Mouse (Mus musculus) cerebellum, postnatal 10 days (tissue): Measurements from ENCODE around the gene Galnt7.

Experiments used
- DNase-seq, 2 experiments: peaks; one replicate each; pipeline ENCODE4 v3.0.0; 2021; ENCODE audit warnings: mixed read lengths in 2 of 2

Galnt7 gene

GRCm38 (mm10) chr8:57488312-57488765 lies 164.5 kb downstream of the Galnt7 start:
- peak; percentile 70 to 78 for DNase-seq

DNA sequence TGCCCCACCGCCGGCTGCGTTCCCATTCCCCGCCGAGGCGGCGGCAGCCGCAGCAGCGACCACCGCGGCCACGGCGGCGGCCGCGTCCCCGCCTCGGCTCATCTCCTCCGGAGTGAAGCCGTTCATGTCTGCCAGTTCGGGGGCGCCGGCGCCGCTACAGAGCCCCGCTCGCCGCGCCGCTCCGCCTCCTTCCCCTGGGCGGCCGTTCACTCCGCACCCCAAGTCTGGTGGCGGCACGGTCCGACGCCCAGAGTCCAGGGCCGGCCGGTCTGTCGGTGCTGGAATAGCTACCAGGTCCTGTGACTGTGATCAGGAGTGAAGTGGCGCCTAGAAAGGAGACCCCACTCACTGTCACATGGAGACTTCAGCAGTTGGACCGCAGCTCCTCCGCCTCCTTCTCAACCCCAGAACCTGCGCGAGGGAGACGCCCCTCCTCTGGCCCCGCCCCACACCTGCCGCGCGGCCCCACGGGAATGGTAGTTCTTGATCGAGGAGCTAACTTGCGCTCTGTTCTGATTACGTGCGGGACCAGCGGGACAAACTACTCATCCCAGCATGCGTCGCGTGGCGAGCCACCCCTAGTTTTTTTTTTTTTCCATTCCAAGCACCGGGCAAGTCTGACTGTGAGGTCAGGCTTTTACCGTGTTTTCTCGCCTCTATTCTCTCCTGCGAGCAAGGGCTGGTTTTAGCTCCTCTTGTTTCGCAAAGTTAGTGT lies 165.2 kb downstream of the Galnt7 start, which contains the start of gene Sap30:
Gene Sap30, minus strand, starts transcription at position 420 of the 715 bp plus-strand sequence.
- peak; percentile 100 for DNase-seq

DNA sequence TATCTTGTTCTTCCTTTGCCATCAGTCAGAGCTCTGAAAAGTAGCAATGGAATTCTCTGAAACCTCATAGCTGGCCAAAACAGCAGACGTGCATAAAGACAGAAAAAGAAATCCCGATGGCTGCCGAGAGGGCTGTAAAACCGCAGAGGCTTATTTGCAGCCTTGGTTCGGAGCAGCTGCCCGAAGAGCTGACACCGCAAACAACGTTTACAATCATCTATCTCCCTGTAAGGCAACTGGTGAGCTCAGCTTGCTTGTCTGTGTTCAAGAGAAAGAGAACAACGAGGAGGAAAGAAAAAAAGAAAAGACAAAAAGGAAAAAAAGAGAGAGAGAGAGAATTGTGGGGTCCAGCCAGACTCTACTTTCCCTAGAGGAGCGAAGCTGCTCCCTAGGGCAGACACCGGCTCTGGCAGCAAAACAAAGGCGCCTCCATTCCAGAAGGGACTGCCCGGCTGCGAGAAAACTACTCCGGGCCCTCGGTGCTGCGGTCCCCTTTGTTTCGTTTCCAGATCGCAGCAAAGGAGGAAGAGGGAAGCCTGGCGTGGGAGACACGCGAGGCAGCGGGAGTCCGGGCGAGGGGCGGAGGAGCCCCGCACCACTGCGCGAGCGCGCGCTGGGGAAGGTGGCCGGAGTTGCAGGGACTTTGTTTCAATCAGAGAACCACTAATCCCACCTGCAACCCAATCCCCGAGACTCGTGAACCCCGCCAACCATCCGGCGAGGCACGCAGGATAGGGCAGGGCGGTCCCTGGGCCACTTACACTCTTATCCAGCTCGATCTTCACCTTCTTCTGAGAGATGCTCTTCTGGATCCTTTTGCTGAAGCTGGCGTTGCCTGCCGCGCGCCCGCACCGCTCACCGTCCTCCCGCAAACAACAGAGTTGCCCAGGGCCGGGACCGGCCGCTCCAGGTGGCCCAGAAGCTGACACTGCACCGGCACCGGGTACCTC lies 166.1 kb downstream of the Galnt7 start:
- DNase-seq, result peak; percentile 73 to 75

DNA sequence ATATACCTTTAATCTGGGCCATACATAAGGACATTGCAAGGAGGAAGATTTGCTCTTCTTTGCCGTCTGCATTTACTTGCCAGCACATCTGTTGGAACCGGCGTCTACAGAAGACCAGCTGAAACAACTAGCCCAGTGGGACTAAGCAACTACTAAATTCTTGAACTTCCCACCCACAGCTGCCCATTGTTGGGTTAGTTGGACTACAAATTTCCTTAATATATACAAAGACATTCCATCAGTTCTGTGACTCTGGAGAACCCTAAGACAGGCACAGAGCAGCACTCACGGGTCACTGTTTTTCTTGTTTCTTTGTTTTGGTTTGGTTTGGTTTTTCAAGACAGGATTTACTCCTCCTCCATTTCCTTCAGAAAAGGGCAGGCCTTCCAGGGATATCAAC lies 172.2 kb downstream of the Galnt7 start:
- no peak for DNase-seq

DNA sequence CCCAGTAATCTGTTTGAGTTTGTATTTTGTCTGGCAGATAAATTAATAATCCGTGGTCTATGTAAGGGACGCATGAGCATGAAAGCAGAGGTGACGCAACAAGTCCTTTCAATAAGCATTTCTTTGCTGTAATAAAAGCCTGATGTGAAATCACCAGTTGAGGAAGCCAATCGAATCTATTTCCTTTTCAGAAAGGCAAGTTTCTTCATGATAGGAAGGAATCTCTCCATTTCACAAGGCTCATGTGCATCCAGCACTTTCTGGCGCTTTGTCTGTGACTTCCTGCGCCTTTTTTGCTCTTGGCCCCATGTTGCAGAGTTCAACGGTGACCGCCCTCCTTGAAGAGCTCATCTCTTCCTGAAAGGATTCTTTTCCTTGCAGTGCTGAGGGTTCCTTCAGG lies 173.1 kb downstream of the Galnt7 start:
- DNase-seq, result no peak

DNA sequence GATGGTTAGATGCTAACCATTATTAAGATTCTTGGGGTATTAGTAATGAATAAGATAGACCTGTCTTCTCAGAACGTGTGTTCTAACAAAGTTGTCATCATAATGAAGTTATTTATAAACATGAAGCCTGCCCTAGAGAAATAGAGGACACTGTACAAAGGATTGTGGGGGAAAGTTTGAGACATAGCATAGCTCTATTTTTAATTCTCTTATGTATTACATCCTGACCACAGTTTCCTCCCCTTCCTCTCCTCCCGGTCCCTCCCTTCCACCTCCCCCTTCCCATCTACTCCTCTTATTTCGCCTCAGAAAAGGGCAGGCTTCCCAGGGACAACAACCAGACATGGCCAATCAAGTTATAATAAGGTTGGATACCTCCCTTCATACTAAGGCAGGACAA lies 174.4 kb downstream of the Galnt7 start:
- DNase-seq, result no peak
